Mouse (Mus musculus) gastrocnemius, postnatal 14 days (tissue): ENCODE data around the gene Tmem260. TPM values are rescaled to one million over a fixed set of nuclear protein-coding genes. Genes with fewer than 3 reads are reported as not detected.

ENCODE experiments used
- DNase-seq: peaks from one replicate; pipeline ENCODE4 v3.0.0; 2021; ENCODE audit warnings: mixed read lengths
- intact Hi-C: fragments of 180-260 bp; cut with DNase I; formaldehyde crosslinking; loops from one replicate; pipeline ENCODE4 v1.15.1; 2025; ENCODE audit warnings: low total_unique reads
- total RNA-seq, 2 experiments: library from RNA; stranded (reverse); gene quantifications; 2 replicates each; pipeline ENCODE4 v1.2.3; 2021

Gene Tmem260
- total RNA-seq, 2 experiments from 2014 or later: 6.3 to 8.1 TPM

DNA sequence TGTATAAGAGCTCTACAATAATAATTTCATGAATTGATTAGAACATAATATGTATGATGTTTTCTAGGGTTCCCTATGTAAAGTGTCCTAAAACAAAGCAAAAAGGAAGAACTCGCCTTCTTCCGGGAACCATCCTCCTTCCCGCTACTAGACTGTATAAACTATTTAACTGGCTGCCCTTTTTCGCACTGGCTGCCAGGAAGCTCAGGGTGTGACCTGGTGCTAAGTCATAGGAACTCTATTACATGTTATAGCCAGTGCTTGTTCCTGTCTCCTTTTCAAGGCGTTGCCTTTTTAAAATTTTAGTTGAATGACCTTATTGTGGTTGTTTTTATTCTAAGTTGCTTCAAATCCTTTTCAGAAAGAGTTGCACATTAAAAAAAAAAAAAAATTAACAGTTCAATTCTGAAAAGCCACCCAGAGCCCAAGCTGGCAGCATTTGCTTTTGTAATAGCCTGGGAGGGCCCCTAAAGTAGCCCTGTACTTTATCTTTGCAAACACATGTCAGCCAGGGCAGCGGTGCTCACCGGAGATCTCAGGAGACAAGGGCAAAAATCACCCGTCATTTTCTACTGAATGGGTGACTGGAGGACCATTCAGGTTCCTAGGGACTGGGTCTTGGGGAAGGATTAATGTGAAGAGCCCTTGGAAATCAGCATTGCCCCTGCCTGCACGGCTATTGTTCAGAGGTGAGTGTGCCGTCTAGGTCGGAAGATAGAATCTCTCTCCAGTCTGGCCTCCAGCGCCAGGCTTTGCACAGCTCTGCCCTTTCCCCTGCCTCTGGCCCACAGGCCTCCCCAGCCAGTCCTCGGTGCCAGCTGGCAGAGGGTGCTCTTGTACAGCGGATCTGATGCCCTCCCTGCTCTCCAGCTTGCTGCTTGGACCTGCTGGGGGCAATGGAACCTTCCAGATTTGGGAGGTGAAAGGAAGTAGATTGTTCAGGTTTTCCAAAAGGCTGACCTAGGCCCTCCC lies 92.2 kb downstream of the Tmem260 start:
- intact Hi-C loops: no loop called here
- peak; percentile 32 for DNase-seq

DNA sequence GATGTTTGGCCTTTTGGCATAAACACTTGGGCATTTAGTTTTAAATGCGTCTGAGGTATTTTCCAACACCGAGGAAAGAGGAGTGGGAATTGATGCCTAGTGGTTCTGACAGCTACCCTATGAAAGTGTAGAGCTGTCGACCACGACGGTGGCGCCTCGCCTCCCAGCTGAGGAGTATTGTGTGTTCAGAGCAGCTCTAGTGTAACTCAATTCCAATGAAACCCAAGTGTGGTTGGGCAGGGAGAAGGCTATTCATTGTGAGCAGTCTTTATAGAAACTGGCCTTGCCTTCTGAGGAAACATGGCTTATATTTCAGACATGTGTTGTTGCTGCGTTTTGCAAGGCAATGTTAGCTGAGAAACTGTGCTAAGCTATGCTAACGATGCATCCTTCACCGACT lies 99.2 kb downstream of the Tmem260 start:
- intact Hi-C loops: no loop called here
- DNase-seq: no peak

DNA sequence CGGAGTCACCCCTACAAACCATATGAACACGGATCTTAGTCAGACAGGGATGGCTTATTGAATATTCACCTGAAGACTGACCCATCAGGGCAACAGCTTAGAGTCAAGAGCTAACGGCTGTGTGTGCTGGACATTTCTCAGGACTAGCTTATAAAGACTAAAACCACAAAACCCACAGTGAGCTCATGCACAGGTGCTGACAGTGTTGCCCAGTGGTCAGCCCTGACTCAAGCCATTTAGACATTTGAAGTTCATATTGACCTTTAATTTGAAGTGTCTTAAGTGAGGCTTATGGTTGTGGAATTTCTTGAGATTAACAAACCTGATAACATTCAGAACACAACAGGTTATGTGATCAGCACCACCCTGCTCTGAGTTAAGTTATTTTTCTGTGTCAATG lies 100.1 kb downstream of the Tmem260 start:
- intact Hi-C loops: no loop called here
- DNase-seq: no peak

DNA sequence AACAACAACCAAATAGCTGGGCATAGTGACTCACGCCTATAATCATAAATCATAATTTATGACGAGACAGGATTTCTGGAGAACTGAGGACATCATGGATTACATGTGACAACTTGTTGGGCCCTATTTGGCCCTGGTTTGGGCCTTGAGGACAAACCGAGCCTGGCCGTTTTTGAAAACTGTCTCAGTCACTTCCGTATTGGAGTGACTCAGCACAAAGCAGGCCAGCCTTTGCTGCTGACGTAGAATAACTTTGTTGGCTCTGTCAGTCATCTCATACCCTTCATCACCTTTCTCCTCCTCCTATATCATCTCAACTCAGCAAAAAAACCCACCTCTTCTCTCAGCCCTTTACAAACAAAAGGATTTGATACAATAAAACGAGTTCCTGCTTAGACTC lies 103.8 kb downstream of the Tmem260 start:
- no peak for DNase-seq
- intact Hi-C loops: no loop called here

DNA sequence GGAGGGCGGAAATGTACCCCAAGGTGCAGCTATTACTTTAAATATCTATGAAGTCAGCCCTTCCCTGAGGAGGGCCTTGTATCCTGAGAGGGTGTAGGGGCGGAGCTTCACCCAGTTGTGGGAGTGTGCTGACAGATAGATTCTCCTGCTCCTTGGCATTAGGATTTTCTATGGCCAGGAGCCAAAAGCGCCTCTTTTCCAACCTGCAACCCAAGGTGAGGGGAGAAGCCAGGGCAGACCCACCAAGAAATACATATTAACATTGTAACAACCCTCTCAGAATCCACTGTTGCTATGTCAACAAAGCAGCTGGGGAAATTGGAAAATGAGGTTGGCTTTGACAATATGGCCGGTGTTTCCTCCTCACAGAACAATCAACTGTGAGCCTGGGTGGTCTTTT lies 107.3 kb downstream of the Tmem260 start:
- intact Hi-C loops: no loop called here
- no peak for DNase-seq

DNA sequence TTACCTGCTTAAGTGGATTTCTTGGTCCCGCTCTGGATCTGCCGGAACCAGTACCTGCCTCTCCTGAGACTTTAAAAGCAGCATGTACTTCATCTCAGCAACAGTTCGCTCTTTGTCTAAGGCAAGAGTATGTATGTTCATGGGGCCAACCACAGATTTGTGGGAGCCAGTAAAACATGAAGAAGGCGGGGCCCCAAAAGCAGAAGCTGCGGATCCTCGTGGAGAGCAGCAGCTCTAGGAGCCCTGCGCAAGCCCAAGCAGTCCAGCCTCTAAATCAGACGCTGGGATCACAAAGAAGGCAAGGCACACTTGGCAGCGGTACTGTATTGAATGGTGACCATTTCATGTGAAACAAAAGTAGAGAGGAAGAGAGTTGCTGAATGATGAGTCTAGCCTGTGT lies 107.8 kb downstream of the Tmem260 start:
- DNase-seq: no peak
- intact Hi-C loops: no loop called here

DNA sequence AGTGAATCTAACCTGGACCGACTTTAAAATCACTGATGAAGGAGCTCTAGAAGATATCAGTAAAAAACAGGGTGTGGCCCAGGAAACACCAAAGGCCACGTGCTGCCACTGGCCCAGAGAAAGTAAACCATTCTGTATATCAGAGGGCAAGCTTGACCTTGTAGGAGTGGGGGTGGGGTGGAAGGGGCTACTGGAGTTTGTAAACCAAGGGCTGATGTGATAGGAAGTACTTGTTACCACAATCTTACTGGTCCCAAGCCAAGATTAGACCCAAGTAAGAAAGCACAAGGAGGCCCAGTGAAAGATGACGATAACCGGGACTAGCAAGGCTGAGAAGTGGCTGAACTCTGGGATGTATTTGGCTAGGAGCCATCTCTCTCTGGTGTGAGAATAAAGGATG lies 113.1 kb downstream of the Tmem260 start:
- intact Hi-C loops: no loop called here
- no peak for DNase-seq

DNA sequence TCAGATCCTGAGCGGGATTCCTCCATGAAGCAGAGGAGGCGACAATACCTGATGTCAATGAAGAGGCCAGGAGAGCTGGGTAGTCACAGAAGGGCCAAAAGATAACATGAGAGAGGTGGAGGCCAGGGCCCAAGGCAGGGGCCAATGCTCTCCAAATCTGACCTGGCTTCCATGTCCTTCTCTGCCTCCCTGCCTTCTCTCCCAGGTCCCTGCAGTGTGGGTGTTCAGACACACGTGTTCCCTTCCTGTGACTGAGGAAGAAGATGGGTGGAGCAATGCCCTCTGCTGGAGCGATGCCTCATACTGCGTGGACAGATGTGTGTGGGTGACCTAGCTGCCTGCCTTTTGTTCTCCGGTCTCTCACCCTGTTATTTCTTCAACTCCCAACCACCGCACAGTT lies 113.8 kb downstream of the Tmem260 start:
- DNase-seq: no peak
- intact Hi-C loops: no loop called here

DNA sequence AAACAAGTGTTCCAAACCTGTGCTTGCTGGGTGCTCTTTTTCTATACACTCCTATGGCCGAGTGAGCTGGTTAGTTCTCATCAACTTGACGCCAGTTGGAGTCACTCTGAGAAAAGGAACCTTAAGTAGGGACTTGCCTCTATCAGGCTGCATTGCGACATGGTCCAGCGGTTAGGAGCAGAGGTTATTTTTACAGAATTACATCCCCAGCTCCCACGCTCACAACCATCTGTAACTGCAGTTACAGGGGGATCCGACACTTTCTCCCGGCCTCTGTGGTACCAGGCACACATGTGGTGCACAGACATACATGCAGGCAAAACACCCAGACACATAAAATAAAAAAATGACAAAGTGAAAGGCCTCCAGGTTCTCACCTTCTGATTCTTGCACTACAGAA lies 120.7 kb downstream of the Tmem260 start:
- intact Hi-C loops: no loop called here
- no peak for DNase-seq

Other genes with a start within 250 kb of the Tmem260 start
- not detected for gene Otx2, start 227.7 kb downstream of the Tmem260 start, total RNA-seq